Mouse (Mus musculus): ENCODE data around the gene Extl1. TPM values are rescaled to one million over a fixed set of nuclear protein-coding genes. Genes with fewer than 3 reads are reported as not detected.
"Not testable (repeated sequence)": the region's sequence is repeated elsewhere in the genome, so short reads cannot be mapped to it uniquely, and the experiment has no call there.

Extl1 gene
- total RNA-seq, 2 experiments from 2014 or later: 37.6 to 39.5 TPM

- no peak for DNase-seq (ENCODE audit: low spot score in 2 of 2)
Observed at GRCm38 (mm10) chr4:134352261-134352707, 31.4 kb downstream of the Extl1 start.

- no peak for DNase-seq (ENCODE audit: low spot score in 2 of 2)
Observed at GRCm38 (mm10) chr4:134351329-134352260, 32.1 kb downstream of the Extl1 start.

- no peak for DNase-seq (ENCODE audit: low spot score in 2 of 2)
Observed at GRCm38 (mm10) chr4:134350641-134351040, 33.0 kb downstream of the Extl1 start.

GRCm38 (mm10) chr4:134349829-134350228, 33.8 kb downstream of the Extl1 start:
- DNase-seq (ENCODE audit: low spot score in 2 of 2): no peak

- DNase-seq (ENCODE audit: low spot score in 2 of 2): no peak
Observed at GRCm38 (mm10) chr4:134348545-134348944, 35.1 kb downstream of the Extl1 start.

GRCm38 (mm10) chr4:134348078-134348477, 35.6 kb downstream of the Extl1 start:
- DNase-seq (ENCODE audit: low spot score in 2 of 2): no peak

GRCm38 (mm10) chr4:134345802-134346201, 37.8 kb downstream of the Extl1 start:
- DNase-seq (ENCODE audit: low spot score in 2 of 2): no peak

GRCm38 (mm10) chr4:134344620-134345019, 39.0 kb downstream of the Extl1 start:
- no peak for DNase-seq (ENCODE audit: low spot score in 2 of 2)

- no peak for DNase-seq (ENCODE audit: low spot score in 2 of 2)
Observed at GRCm38 (mm10) chr4:134343071-134344031, 40.3 kb downstream of the Extl1 start, which contains the start of gene Slc30a2. Gene Slc30a2, plus strand, starts transcription at chr4:134343181.

- DNase-seq (ENCODE audit: low spot score in 2 of 2): no peak
Observed at GRCm38 (mm10) chr4:134342213-134342779, 41.4 kb downstream of the Extl1 start.

GRCm38 (mm10) chr4:134341231-134341630, 42.4 kb downstream of the Extl1 start:
- not testable (repeated sequence) for DNase-seq (ENCODE audit: low spot score in 2 of 2)

GRCm38 (mm10) chr4:134330281-134330680, 53.4 kb downstream of the Extl1 start:
- DNase-seq (ENCODE audit: low spot score in 2 of 2): no peak

- DNase-seq (ENCODE audit: low spot score in 2 of 2): no peak
Observed at GRCm38 (mm10) chr4:134328832-134329231, 54.8 kb downstream of the Extl1 start.

GRCm38 (mm10) chr4:134328151-134328550, 55.5 kb downstream of the Extl1 start:
- DNase-seq (ENCODE audit: low spot score in 2 of 2): no peak

- no peak for DNase-seq (ENCODE audit: low spot score in 2 of 2)
Observed at GRCm38 (mm10) chr4:134326859-134327530, 56.7 kb downstream of the Extl1 start.

GRCm38 (mm10) chr4:134324655-134325054, 59.0 kb downstream of the Extl1 start:
- no peak for DNase-seq (ENCODE audit: low spot score in 2 of 2)

- DNase-seq (ENCODE audit: low spot score in 2 of 2): no peak
Observed at GRCm38 (mm10) chr4:134321524-134321923, 62.1 kb downstream of the Extl1 start.

GRCm38 (mm10) chr4:134319674-134320073, 64.0 kb downstream of the Extl1 start:
- no peak for DNase-seq (ENCODE audit: low spot score in 2 of 2)

GRCm38 (mm10) chr4:134319074-134319473, 64.6 kb downstream of the Extl1 start:
- no peak for DNase-seq (ENCODE audit: low spot score in 2 of 2)

- no peak for DNase-seq (ENCODE audit: low spot score in 2 of 2)
Observed at GRCm38 (mm10) chr4:134316390-134316789, 67.3 kb downstream of the Extl1 start.

- no peak for DNase-seq (ENCODE audit: low spot score in 2 of 2)
Observed at GRCm38 (mm10) chr4:134315470-134315869, 68.2 kb downstream of the Extl1 start.
